Mouse (Mus musculus) lung, postnatal 0 days (tissue): ENCODE measurements around the gene Dnajc6. TPM values are rescaled to one million over a fixed set of nuclear protein-coding genes. Genes with fewer than 3 reads are reported as not detected.

Experiments
- ATAC-seq: fragments of 200-750 bp; cut with Nextera tagmentation; 2 replicates; pipeline ENCODE4 v1.8.0; 2017; ENCODE audit warnings: moderate library complexity
- DNase-seq: peaks from one replicate; pipeline ENCODE4 v3.0.0-alpha.2; 2016; ENCODE audit warnings: low spot score
- H3K27ac ChIP-seq: fragments of 300-500 bp; sonication (generic); 2 replicates; pipeline ENCODE4 v1.5.1; 2014; ENCODE audit warnings: antibody characterized with exemption, mild to moderate bottlenecking, low read length, mixed read lengths
- H3K27me3 ChIP-seq: fragments of 300-500 bp; sonication (generic); replicated peaks from 2 replicates; pipeline ENCODE4 v1.6.1; 2014; ENCODE audit warnings: low read length, mixed read lengths; ENCODE audit not compliant: insufficient read depth
- H3K36me3 ChIP-seq: fragments of 300-500 bp; sonication (generic); 2 replicates; pipeline ENCODE4 v1.6.1; 2014; ENCODE audit warnings: low read length, mixed read lengths; ENCODE audit not compliant: insufficient read depth
- H3K4me1 ChIP-seq: fragments of 300-500 bp; sonication (generic); 2 replicates; pipeline ENCODE4 v1.6.1; 2014; ENCODE audit warnings: antibody characterized with exemption, low read depth, low read length, mixed read lengths; ENCODE audit not compliant: insufficient read depth
- H3K4me2 ChIP-seq: fragments of 300-500 bp; sonication (generic); replicated peaks from 2 replicates; pipeline ENCODE4 v1.6.1; 2014; ENCODE audit warnings: low read depth, mild to moderate bottlenecking, low read length, moderate library complexity, mixed read lengths
- H3K4me3 ChIP-seq: fragments of 300-500 bp; sonication (generic); 2 replicates; pipeline ENCODE4 v1.5.1; 2014; ENCODE audit warnings: low read depth, low read length
- H3K9ac ChIP-seq: fragments of 300-500 bp; sonication (generic); replicated peaks from 2 replicates; pipeline ENCODE4 v1.6.1; 2014; ENCODE audit warnings: low read depth, mild to moderate bottlenecking
- H3K9me3 ChIP-seq: fragments of 300-500 bp; sonication (generic); 2 replicates; pipeline ENCODE4 v1.6.1; 2016; ENCODE audit warnings: low read length, mixed read lengths
- CTCF ChIP-seq: IDR thresholded peaks from 2 replicates; pipeline ENCODE4 v1.5.1; 2016; ENCODE audit warnings: antibody characterized with exemption, mild to moderate bottlenecking
- EP300 ChIP-seq: IDR thresholded peaks from 2 replicates; pipeline ENCODE4 v1.6.1; 2016; ENCODE audit warnings: antibody characterized with exemption, mild to moderate bottlenecking, control low read depth
- WGBS: fragments of 180-500 bp; shearing (Covaris S2); extraction: QIAGEN DNeasy Blood & Tissue Kit; methylation state at CpG from one replicate; pipeline ENCODE4 v1.1.7; 2014; 5-methylcytosine and 5-hydroxymethylcytosine counted together
- polyA plus RNA-seq: library from polyadenylated mRNA; unstranded; fragments of >200 nt; fragmentation: Nextera tagmentation; extraction: Ambion mirVana; gene quantifications from 2 replicates; pipeline ENCODE4 v1.2.1, GENCODE M21; 2015

Gene Dnajc6
- polyA plus RNA-seq, 1 experiment from 2014 or later = 0.14 TPM

GRCm38 (mm10) chr4:101497336-101497735, 888 bp downstream of the Dnajc6 start:
- Histone ChIP-seq H3K36me3 (no peaks in the 10 kb centered on the region), H3K4me2 (peak overlapping the region; percentile 30; the same call in 1 of the 2 replicates), H3K4me3 (peak overlapping the region; percentile 10; the same call in 1 of the 2 replicates), H3K27me3 (peaks cover 28% of the 10 kb centered on the region), H3K9me3 (no peaks in the 10 kb centered on the region), H3K9ac (no peak overlapping the region), H3K27ac (no peak overlapping the region), H3K4me1 (peaks cover 6% of the 10 kb centered on the region)
- WGBS = 1% methylated on average over 14 of the region's 14 CpGs
- ATAC-seq = no peak
- TF ChIP-seq CTCF = no peak
- no peak for DNase-seq

GRCm38 (mm10) chr4:101504470-101505007, 8.1 kb downstream of the Dnajc6 start:
- Histone ChIP-seq H3K4me2 (no peak overlapping the region), H3K27ac (no peak overlapping the region), H3K9me3 (no peaks in the 10 kb centered on the region), H3K36me3 (no peaks in the 10 kb centered on the region), H3K4me3 (no peak overlapping the region), H3K9ac (no peak overlapping the region), H3K4me1 (peaks cover 7% of the 10 kb centered on the region; the same call in 1 of the 2 replicates), H3K27me3 (peaks cover 7% of the 10 kb centered on the region; the same call in 1 of the 2 replicates)
- TF ChIP-seq CTCF (no peak), EP300 (no peak)
- ATAC-seq (no peak), DNase-seq (no peak)
- WGBS = 76% methylated on average over 7 of the region's 7 CpGs

- Histone ChIP-seq H3K9ac (no peak overlapping the region), H3K27ac (no peak overlapping the region), H3K4me3 (no peak overlapping the region), H3K36me3 (no peaks in the 10 kb centered on the region), H3K27me3 (peaks cover 7% of the 10 kb centered on the region; the same call in 1 of the 2 replicates), H3K4me1 (peaks cover 7% of the 10 kb centered on the region; the same call in 1 of the 2 replicates), H3K4me2 (no peak overlapping the region), H3K9me3 (no peaks in the 10 kb centered on the region)
- no peak for TF ChIP-seq CTCF
- TF ChIP-seq EP300 = no peak
- ATAC-seq (no peak), DNase-seq (no peak)
- WGBS = 65% methylated on average over 2 of the region's 2 CpGs
These were observed 9.5 kb downstream of the Dnajc6 start for GRCm38 (mm10) chr4:101505966-101506365.

- Histone ChIP-seq H3K9me3 (no peaks in the 10 kb centered on the region), H3K27me3 (peaks cover 7% of the 10 kb centered on the region; the same call in 1 of the 2 replicates), H3K4me1 (peaks cover 7% of the 10 kb centered on the region; the same call in 1 of the 2 replicates), H3K36me3 (no peaks in the 10 kb centered on the region), H3K4me3 (no peak overlapping the region), H3K27ac (no peak overlapping the region), H3K4me2 (no peak overlapping the region), H3K9ac (no peak overlapping the region)
- no peak for ATAC-seq
- TF ChIP-seq EP300 (no peak), CTCF (no peak)
- no peak for DNase-seq
These were observed 9.9 kb downstream of the Dnajc6 start for GRCm38 (mm10) chr4:101506372-101506771.

- Histone ChIP-seq H3K36me3 (no peaks in the 10 kb centered on the region), H3K27me3 (peaks cover 7% of the 10 kb centered on the region; the same call in 1 of the 2 replicates), H3K4me3 (peak overlapping the region; percentile 29), H3K27ac (no peak overlapping the region), H3K4me1 (peaks cover 7% of the 10 kb centered on the region; the same call in 1 of the 2 replicates), H3K9ac (no peak overlapping the region), H3K4me2 (peak overlapping the region; percentile 55), H3K9me3 (no peaks in the 10 kb centered on the region)
- ATAC-seq (no peak), DNase-seq (no peak)
- 11% methylated on average over 24 of the region's 24 CpGs for WGBS
- TF ChIP-seq CTCF = no peak
- TF ChIP-seq EP300 = no peak
These were observed 11.3 kb downstream of the Dnajc6 start for GRCm38 (mm10) chr4:101507571-101508422.

GRCm38 (mm10) chr4:101508431-101508830, 12.0 kb downstream of the Dnajc6 start:
- H3K4me2 ChIP-seq = peak overlapping the region; percentile 44
- no peak for ATAC-seq
- 5% methylated on average over 10 of the region's 10 CpGs for WGBS
- H3K9me3 ChIP-seq = no peaks in the 10 kb centered on the region
- peak overlapping the region; percentile 17; the same call in 1 of the 2 replicates for H3K4me3 ChIP-seq
- H3K27ac ChIP-seq = no peak overlapping the region
- no peak for DNase-seq
- no peaks in the 10 kb centered on the region for H3K36me3 ChIP-seq
- H3K4me1 ChIP-seq = peaks cover 7% of the 10 kb centered on the region; the same call in 1 of the 2 replicates
- H3K9ac ChIP-seq = no peak overlapping the region
- no peak for TF ChIP-seq CTCF
- TF ChIP-seq EP300 = no peak
- H3K27me3 ChIP-seq = peaks cover 7% of the 10 kb centered on the region; the same call in 1 of the 2 replicates
